Mouse (Mus musculus) gastrocnemius, postnatal 4 days (tissue): ENCODE results near the gene Tap2. TPM values are rescaled to one million over a fixed set of nuclear protein-coding genes. Genes with fewer than 3 reads are reported as not detected.
A peak's percentile ranks its signal among the peaks of the same experiment; 100 is the strongest.

ENCODE experiments used
- DNase-seq, 2 experiments: peaks; one replicate each; pipeline ENCODE4 v3.0.0; 2021 to 2022; ENCODE audit warnings: low spot score in 2 of 2, mixed read lengths in 2 of 2
- total RNA-seq, 2 experiments: library from RNA; stranded (reverse); gene quantifications; 2 replicates each; pipeline ENCODE4 v1.2.3; 2021

Tap2 gene
- total RNA-seq, 2 experiments from 2014 or later = 8.1 to 8.3 TPM

- no peak for DNase-seq
Measured at GRCm38 (mm10) chr17:34247047-34247446, 43.7 kb downstream of the Tap2 start.

- no peak for DNase-seq
Measured at GRCm38 (mm10) chr17:34248764-34249163, 45.4 kb downstream of the Tap2 start.

GRCm38 (mm10) chr17:34249361-34249760 is 46.0 kb downstream of the Tap2 start:
- DNase-seq = no peak

- DNase-seq = no peak
Measured at GRCm38 (mm10) chr17:34249878-34250277, 46.6 kb downstream of the Tap2 start.

- peak in 1 of 2 experiments; percentile 8 for DNase-seq
Measured at GRCm38 (mm10) chr17:34251666-34252065, 48.3 kb downstream of the Tap2 start.

- DNase-seq = no peak
Measured at GRCm38 (mm10) chr17:34256501-34256900, 53.2 kb downstream of the Tap2 start.

GRCm38 (mm10) chr17:34257594-34258375 is 54.5 kb downstream of the Tap2 start, which contains the start of gene H2-Ab1:
TSS of gene H2-Ab1 (plus strand) at chr17:34257689.
- peak; percentile 53 to 63 for DNase-seq

GRCm38 (mm10) chr17:34260551-34260950 is 57.2 kb downstream of the Tap2 start:
- no peak for DNase-seq

- peak in 1 of 2 experiments; percentile 65 for DNase-seq
Measured at GRCm38 (mm10) chr17:34261502-34261901, 58.2 kb downstream of the Tap2 start.

GRCm38 (mm10) chr17:34263068-34263467 is 59.7 kb downstream of the Tap2 start:
- DNase-seq = peak in 1 of 2 experiments; percentile 49

- DNase-seq = no peak
Measured at GRCm38 (mm10) chr17:34263811-34264371, 60.6 kb downstream of the Tap2 start.

GRCm38 (mm10) chr17:34264452-34265351 is 61.4 kb downstream of the Tap2 start:
- DNase-seq = peak in 1 of 2 experiments; percentile 16

Other genes starting within 250 kb of the Tap2 start
- gene Vps52, start 247.7 kb upstream of the Tap2 start, total RNA-seq = 10 to 100 TPM; 37.4 to 38.6 TPM
- 100 to 1,000 TPM; 863 to 945 TPM for gene Rps18, start 247.5 kb upstream of the Tap2 start, total RNA-seq
- gene H2-K1, start 203.2 kb upstream of the Tap2 start, total RNA-seq = 10 to 100 TPM; 38.8 to 51.5 TPM
- 10 to 100 TPM; 19.3 to 20.9 TPM for gene Ring1, start 178.8 kb upstream of the Tap2 start, total RNA-seq
- 10 to 100 TPM; 60.4 to 61.7 TPM for gene H2-Ke6, start 175.5 kb upstream of the Tap2 start, total RNA-seq
- 100 to 1,000 TPM in 1 of 2 experiments, 10 to 100 TPM in 1; 98.5 to 107 TPM for gene Slc39a7, start 171.8 kb upstream of the Tap2 start, total RNA-seq
- gene Rxrb, start 171.7 kb upstream of the Tap2 start, total RNA-seq = 10 to 100 TPM; 43.6 to 49.4 TPM
- gene Col11a2, start 164.1 kb upstream of the Tap2 start, total RNA-seq = 10 to 100 TPM; 45.4 to 77.3 TPM
- gene H2-Oa, start 111.2 kb upstream of the Tap2 start, total RNA-seq = not detected
- gene H2-DMa, start 84.0 kb upstream of the Tap2 start, total RNA-seq = 1 to 10 TPM; 7.6 to 8.7 TPM
- 100 to 1,000 TPM; 125 to 136 TPM for gene Brd2, start 80.9 kb upstream of the Tap2 start, total RNA-seq
- gene H2-DMb2, start 60.2 kb upstream of the Tap2 start, total RNA-seq = under 1 TPM; 0.36 to 0.37 TPM
- 1 to 10 TPM in 1 of 2 experiments, under 1 TPM in 1; 0.70 to 1.4 TPM for gene H2-DMb1, start 50.5 kb upstream of the Tap2 start, total RNA-seq
- 1 to 10 TPM; 4.4 to 5.4 TPM for gene Tap1, start 16.0 kb upstream of the Tap2 start, total RNA-seq
- gene Psmb9, start 15.8 kb upstream of the Tap2 start, total RNA-seq = 1 to 10 TPM; 1.6 to 4.1 TPM
- gene Psmb8, start 5.8 kb upstream of the Tap2 start, total RNA-seq = 1 to 10 TPM; 4.3 to 6.1 TPM
- under 1 TPM in 1 of 2 experiments, not detected in 1; 0.39 TPM for gene H2-Ob, start 35.4 kb downstream of the Tap2 start, total RNA-seq
- 1 to 10 TPM; 2.1 to 2.9 TPM for gene H2-Ab1, start 54.2 kb downstream of the Tap2 start, total RNA-seq
- gene H2-Aa, start 84.3 kb downstream of the Tap2 start, total RNA-seq = 1 to 10 TPM; 2.1 to 3.1 TPM
- gene H2-Eb1, start 102.3 kb downstream of the Tap2 start, total RNA-seq = 1 to 10 TPM; 2.6 to 4.1 TPM
- not detected for gene H2-Eb2, start 122.1 kb downstream of the Tap2 start, total RNA-seq
- under 1 TPM; 0.64 to 0.67 TPM for gene Btnl2, start 151.3 kb downstream of the Tap2 start, total RNA-seq
- gene Btnl1, start 173.6 kb downstream of the Tap2 start, total RNA-seq = not detected
- gene BC051142, start 195.3 kb downstream of the Tap2 start, total RNA-seq = 1 to 10 TPM in 1 of 2 experiments, under 1 TPM in 1; 0.88 to 1.1 TPM